Mouse (Mus musculus) neural tube, embryonic 11.5 days (tissue): ENCODE data around the gene Sema4g. TPM values are rescaled to one million over a fixed set of nuclear protein-coding genes. Genes with fewer than 3 reads are reported as not detected.

Source experiments
- ATAC-seq: fragments of 200-750 bp; cut with Nextera tagmentation; 2 replicates; pipeline ENCODE4 v1.8.0; 2017; ENCODE audit warnings: moderate number of reproducible peaks, mild to moderate bottlenecking, moderate TSS enrichment, moderate library complexity; ENCODE audit not compliant: insufficient read depth, low FRiP score, low TSS enrichment
- DNase-seq: peaks from one replicate; pipeline ENCODE4 v3.0.0-alpha.2; 2015; ENCODE audit warnings: low spot score
- H3K27ac ChIP-seq: fragments of 300-500 bp; sonication (generic); 2 replicates; pipeline ENCODE4 v1.5.1; 2014; ENCODE audit warnings: low read depth, mild to moderate bottlenecking, low read length
- H3K27me3 ChIP-seq: fragments of 300-500 bp; sonication (generic); 2 replicates; pipeline ENCODE4 v1.6.1; 2014; ENCODE audit warnings: mild to moderate bottlenecking, low read length, mixed read lengths; ENCODE audit not compliant: control insufficient read depth, insufficient read depth
- H3K36me3 ChIP-seq: fragments of 300-500 bp; sonication (generic); 2 replicates; pipeline ENCODE4 v1.6.1; 2014; ENCODE audit warnings: mild to moderate bottlenecking, low read length, moderate library complexity, mixed read lengths; ENCODE audit not compliant: control insufficient read depth, insufficient read depth
- H3K4me1 ChIP-seq: fragments of 300-500 bp; sonication (generic); 2 replicates; pipeline ENCODE4 v1.6.1; 2014; ENCODE audit warnings: low read length, mixed read lengths; ENCODE audit not compliant: control insufficient read depth, insufficient read depth
- H3K4me2 ChIP-seq: fragments of 300-500 bp; sonication (generic); 2 replicates; pipeline ENCODE4 v1.6.1; 2014; ENCODE audit warnings: low read depth, mild to moderate bottlenecking, moderate library complexity
- H3K4me3 ChIP-seq: fragments of 300-500 bp; sonication (generic); 2 replicates; pipeline ENCODE4 v1.5.1; 2014; ENCODE audit warnings: low read depth, low read length
- H3K9ac ChIP-seq: fragments of 300-500 bp; sonication (generic); 2 replicates; pipeline ENCODE4 v1.6.1; 2014; ENCODE audit warnings: mild to moderate bottlenecking, low read length
- H3K9me3 ChIP-seq: fragments of 300-500 bp; sonication (generic); 2 replicates; pipeline ENCODE4 v1.6.1; 2016; ENCODE audit warnings: low read length; ENCODE audit not compliant: control insufficient read depth
- WGBS: fragments of 180-500 bp; shearing (Covaris S2); extraction: QIAGEN DNeasy Blood & Tissue Kit; methylation state at CpG from one replicate; pipeline ENCODE4 v1.1.7; 2014; 5-methylcytosine and 5-hydroxymethylcytosine counted together
- polyA plus RNA-seq: library from polyadenylated mRNA; unstranded; fragments of >200 nt; fragmentation: Nextera tagmentation; extraction: Ambion mirVana; gene quantifications from 2 replicates; pipeline ENCODE4 v1.2.1, GENCODE M21; 2014

The Sema4g gene
- polyA plus RNA-seq, 1 experiment from 2014 or later, result 6.6 TPM

GRCm38 (mm10) chr19:44992712-44993111, 3.8 kb downstream of the Sema4g start:
- Histone ChIP-seq H3K27ac (no peak overlapping the region), H3K27me3 (no peaks in the 10 kb centered on the region), H3K9me3 (no peaks in the 10 kb centered on the region), H3K4me3 (no peak overlapping the region), H3K4me1 (peaks cover 10% of the 10 kb centered on the region), H3K9ac (no peak overlapping the region), H3K36me3 (no peaks in the 10 kb centered on the region), H3K4me2 (no peak overlapping the region)
- WGBS, result 51% methylated on average over 7 of the region's 7 CpGs
- ATAC-seq (no peak), DNase-seq (no peak)

GRCm38 (mm10) chr19:44997786-44998185, 8.9 kb downstream of the Sema4g start:
- H3K4me3 ChIP-seq, result no peak overlapping the region
- H3K27ac ChIP-seq, result no peak overlapping the region
- H3K4me2 ChIP-seq, result no peak overlapping the region
- WGBS, result 76% methylated on average over 11 of the region's 11 CpGs
- no peak for DNase-seq
- no peaks in the 10 kb centered on the region for H3K27me3 ChIP-seq
- ATAC-seq, result no peak
- no peaks in the 10 kb centered on the region for H3K9me3 ChIP-seq
- H3K4me1 ChIP-seq, result no peaks in the 10 kb centered on the region
- no peak overlapping the region for H3K9ac ChIP-seq
- H3K36me3 ChIP-seq, result 0 out of 2 replicates have a peak, but pooled peaks cover 2% of the 10 kb centered on the region

- Histone ChIP-seq H3K4me2 (no peak overlapping the region), H3K4me3 (no peak overlapping the region), H3K27ac (no peak overlapping the region), H3K9ac (no peak overlapping the region), H3K9me3 (no peaks in the 10 kb centered on the region), H3K36me3 (0 out of 2 replicates have a peak, but pooled peaks cover 2% of the 10 kb centered on the region), H3K4me1 (no peaks in the 10 kb centered on the region), H3K27me3 (no peaks in the 10 kb centered on the region)
- DNase-seq (no peak), ATAC-seq (no peak)
- 87% methylated on average over 8 of the region's 8 CpGs for WGBS
Observed at GRCm38 (mm10) chr19:44999647-45000046, 10.7 kb downstream of the Sema4g start.

GRCm38 (mm10) chr19:45002301-45002700, 13.4 kb downstream of the Sema4g start:
- no peak for DNase-seq
- H3K9me3 ChIP-seq, result no peaks in the 10 kb centered on the region
- H3K4me3 ChIP-seq, result no peak overlapping the region
- H3K36me3 ChIP-seq, result 0 out of 2 replicates have a peak, but pooled peaks cover 2% of the 10 kb centered on the region
- ATAC-seq, result no peak
- H3K4me1 ChIP-seq, result peaks cover 3% of the 10 kb centered on the region; the same call in 1 of the 2 replicates
- 74% methylated on average over 3 of the region's 3 CpGs for WGBS
- no peak overlapping the region for H3K27ac ChIP-seq
- no peak overlapping the region for H3K4me2 ChIP-seq
- H3K9ac ChIP-seq, result no peak overlapping the region
- H3K27me3 ChIP-seq, result no peaks in the 10 kb centered on the region

GRCm38 (mm10) chr19:45003740-45004516, 15.0 kb downstream of the Sema4g start:
- H3K4me2 ChIP-seq, result no peak overlapping the region
- H3K9ac ChIP-seq, result no peak overlapping the region
- ATAC-seq (no peak), DNase-seq (no peak)
- peaks cover 3% of the 10 kb centered on the region; the same call in 1 of the 2 replicates for H3K4me1 ChIP-seq
- no peak overlapping the region for H3K4me3 ChIP-seq
- H3K27ac ChIP-seq, result no peak overlapping the region
- H3K9me3 ChIP-seq, result no peaks in the 10 kb centered on the region
- H3K36me3 ChIP-seq, result 0 out of 2 replicates have a peak, but pooled peaks cover 2% of the 10 kb centered on the region
- WGBS, result 86% methylated on average over 7 of the region's 7 CpGs
- no peaks in the 10 kb centered on the region for H3K27me3 ChIP-seq

GRCm38 (mm10) chr19:45005444-45005843, 16.5 kb downstream of the Sema4g start, which contains the start of gene Twnk:
TSS of gene Twnk (plus strand) at chr19:45005663.
- Histone ChIP-seq H3K9me3 (no peaks in the 10 kb centered on the region), H3K4me3 (peak within 1 kb of the TSS; percentile 98), H3K4me1 (peaks cover 3% of the 10 kb centered on the region; the same call in 1 of the 2 replicates), H3K4me2 (peak within 1 kb of the TSS; percentile 95), H3K36me3 (0 out of 2 replicates have a peak, but pooled peaks cover 2% of the 10 kb centered on the region), H3K27ac (peak within 1 kb of the TSS; percentile 49; the same call in 1 of the 2 replicates), H3K27me3 (no peaks in the 10 kb centered on the region), H3K9ac (peak within 1 kb of the TSS; percentile 85)
- whole genome bisulfite sequencing, result 13% methylated on average over 16 of the region's 16 CpGs
- ATAC-seq (no peak), DNase-seq (peak; percentile 47)

GRCm38 (mm10) chr19:45005957-45006712, 17.2 kb downstream of the Sema4g start, which contains the start of gene Mrpl43:
TSS of gene Mrpl43 (minus strand) at chr19:45006442.
- Histone ChIP-seq H3K9ac (peak within 1 kb of the TSS; percentile 85), H3K9me3 (no peaks in the 10 kb centered on the region), H3K4me2 (peak within 1 kb of the TSS; percentile 95), H3K4me1 (peaks cover 3% of the 10 kb centered on the region; the same call in 1 of the 2 replicates), H3K36me3 (peaks cover 2% of the 10 kb centered on the region; the same call in 1 of the 2 replicates), H3K27ac (peak within 1 kb of the TSS; percentile 49; the same call in 1 of the 2 replicates), H3K4me3 (peak within 1 kb of the TSS; percentile 98), H3K27me3 (no peaks in the 10 kb centered on the region)
- peak; percentile 89 for ATAC-seq
- WGBS, result under 1% methylated on average over 81 of the region's 82 CpGs
- peak; percentile 93 for DNase-seq

- no peak for DNase-seq
- peaks cover 2% of the 10 kb centered on the region; the same call in 1 of the 2 replicates for H3K36me3 ChIP-seq
- ATAC-seq, result no peak
- H3K4me3 ChIP-seq, result peak overlapping the region; percentile 98
- 45% methylated on average over 17 of the region's 17 CpGs for WGBS
- H3K4me1 ChIP-seq, result peaks cover 3% of the 10 kb centered on the region; the same call in 1 of the 2 replicates
- no peaks in the 10 kb centered on the region for H3K27me3 ChIP-seq
- H3K9ac ChIP-seq, result peak overlapping the region; percentile 85
- no peaks in the 10 kb centered on the region for H3K9me3 ChIP-seq
- H3K4me2 ChIP-seq, result peak overlapping the region; percentile 95
- H3K27ac ChIP-seq, result no peak overlapping the region
Observed at GRCm38 (mm10) chr19:45007021-45007420, 18.1 kb downstream of the Sema4g start.
